Mouse (Mus musculus) liver, adult (tissue): ENCODE data around the gene Nav2.

ENCODE experiments used
- GATA4 ChIP-seq: IDR thresholded peaks from 2 replicates; pipeline ENCODE4 v1.6.1; 2014; ENCODE audit warnings: mild to moderate bottlenecking, low read length; ENCODE audit not compliant: insufficient replicate concordance

Nav2 gene

GRCm38 (mm10) chr7:48908521-48909341 lies at the start of gene Nav2:
Gene Nav2 (plus strand): TSS chr7:48908716.
- TF ChIP-seq GATA4: no peak

DNA sequence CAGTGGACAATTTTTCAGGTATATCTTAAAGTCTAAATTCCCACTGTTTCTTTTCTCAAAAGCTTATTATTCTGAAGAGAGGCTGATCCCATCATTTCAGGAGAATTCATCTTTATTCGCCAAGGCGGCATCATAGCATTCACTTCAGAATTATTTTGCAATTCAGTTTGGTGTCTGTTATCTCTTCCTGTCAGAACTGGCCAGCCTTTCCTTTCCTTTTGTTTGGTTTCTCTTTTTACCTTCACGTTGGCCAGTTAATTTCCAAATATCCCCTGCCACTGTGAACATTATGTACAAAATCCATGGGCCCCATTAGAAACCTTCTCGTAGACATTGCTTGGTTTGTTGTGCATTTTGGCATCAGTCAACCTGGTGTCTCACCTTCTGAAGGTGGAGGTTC lies 49.2 kb upstream of the Nav2 start:
- TF ChIP-seq GATA4: peak; percentile 59; the same call in 1 of the 2 replicates

GRCm38 (mm10) chr7:48860948-48861347 lies 47.6 kb upstream of the Nav2 start:
- no peak for TF ChIP-seq GATA4

GRCm38 (mm10) chr7:48861796-48862195 lies 46.7 kb upstream of the Nav2 start:
- no peak for TF ChIP-seq GATA4

DNA sequence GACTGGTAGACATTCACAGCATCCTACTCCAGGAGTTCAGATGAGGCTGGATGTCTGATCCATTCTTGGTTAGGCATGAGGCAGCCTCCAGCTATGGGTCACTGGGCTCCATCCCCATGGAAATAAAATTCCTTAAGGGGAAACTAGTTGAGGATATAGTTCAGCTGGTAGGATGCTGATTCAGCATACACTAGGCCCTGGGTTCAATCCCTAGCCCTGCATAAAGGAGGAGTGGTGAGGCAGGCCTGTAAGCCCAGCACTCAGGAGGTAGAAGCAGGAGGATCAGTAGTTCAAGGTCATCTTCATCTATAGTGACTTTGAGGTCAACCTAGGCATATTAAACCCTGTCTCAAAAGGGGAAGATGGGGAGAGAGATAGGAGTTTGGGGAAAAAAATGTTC lies 44.3 kb upstream of the Nav2 start:
- TF ChIP-seq GATA4: no peak

GRCm38 (mm10) chr7:48864671-48865458 lies 43.7 kb upstream of the Nav2 start:
- TF ChIP-seq GATA4: no peak

DNA sequence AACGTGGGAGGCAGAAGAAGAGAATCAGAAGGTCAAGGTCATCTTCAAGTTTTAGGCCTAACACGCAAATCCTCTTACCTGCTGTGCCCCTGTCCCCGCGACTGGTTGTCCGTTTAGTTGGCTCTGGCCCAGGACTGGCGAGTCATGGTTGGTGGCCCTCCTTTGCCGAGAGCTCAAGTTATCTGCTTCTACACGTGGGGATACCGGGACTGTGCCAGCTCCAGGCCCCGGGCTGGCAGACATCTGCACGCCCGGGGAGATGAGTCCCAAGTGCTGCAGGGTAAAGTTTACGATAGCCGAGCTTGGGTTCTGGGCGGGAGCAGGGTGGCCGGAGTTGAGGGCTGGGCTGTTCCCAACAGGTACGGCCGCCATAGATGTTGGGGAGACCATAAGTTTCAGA lies 40.9 kb upstream of the Nav2 start:
- TF ChIP-seq GATA4: no peak

DNA sequence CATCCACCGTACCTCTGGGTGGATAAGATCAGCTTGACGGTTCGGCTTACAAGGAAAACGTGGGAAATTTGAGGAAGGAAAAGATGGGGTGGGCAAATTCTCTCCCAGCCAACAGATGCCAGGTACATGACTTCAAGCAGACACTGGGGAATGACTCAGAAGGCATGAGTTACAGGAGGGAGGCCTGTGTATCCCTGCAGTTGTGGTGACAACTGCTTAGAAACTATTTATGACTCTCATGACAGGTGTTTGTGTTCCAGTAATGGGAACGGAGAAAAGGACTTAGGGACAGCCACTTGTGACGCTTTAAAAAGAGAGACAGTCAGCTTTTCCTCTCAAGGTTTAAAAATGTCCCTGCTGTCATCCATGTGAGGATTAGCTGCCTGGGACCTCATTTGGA lies 38.4 kb upstream of the Nav2 start:
- TF ChIP-seq GATA4: no peak

DNA sequence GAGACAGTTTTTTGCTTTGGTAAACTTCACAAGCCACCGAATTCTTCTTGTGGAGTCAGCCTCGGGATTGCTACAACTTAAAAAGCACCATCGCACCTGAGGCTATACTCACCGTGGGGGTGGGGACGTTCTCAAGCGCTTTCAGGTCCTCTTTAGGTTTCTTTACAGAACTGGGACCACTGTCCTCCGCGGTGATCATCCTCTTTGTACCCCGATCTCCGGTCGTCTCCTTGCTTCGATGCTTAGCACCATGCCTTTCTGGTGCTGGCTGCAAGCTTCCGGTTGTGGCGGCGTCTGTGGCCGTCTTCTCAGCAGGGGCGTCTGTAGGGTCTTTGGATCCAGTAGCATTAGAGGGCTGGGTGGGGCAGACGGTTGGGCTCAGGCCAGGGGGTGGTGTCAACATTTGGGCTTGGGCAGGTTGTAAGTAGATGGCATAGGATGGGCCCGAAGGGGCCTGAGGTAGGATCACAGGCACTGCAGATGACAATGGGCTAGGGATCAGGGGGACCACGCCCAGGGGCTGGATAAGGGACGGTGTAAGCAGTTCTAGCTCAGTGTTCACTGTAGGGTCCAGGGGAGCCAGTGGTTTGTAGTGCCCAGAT lies 37.8 kb upstream of the Nav2 start:
- no peak for TF ChIP-seq GATA4

- TF ChIP-seq GATA4: no peak
These were observed 37.2 kb upstream of the Nav2 start for GRCm38 (mm10) chr7:48871292-48871691.

DNA sequence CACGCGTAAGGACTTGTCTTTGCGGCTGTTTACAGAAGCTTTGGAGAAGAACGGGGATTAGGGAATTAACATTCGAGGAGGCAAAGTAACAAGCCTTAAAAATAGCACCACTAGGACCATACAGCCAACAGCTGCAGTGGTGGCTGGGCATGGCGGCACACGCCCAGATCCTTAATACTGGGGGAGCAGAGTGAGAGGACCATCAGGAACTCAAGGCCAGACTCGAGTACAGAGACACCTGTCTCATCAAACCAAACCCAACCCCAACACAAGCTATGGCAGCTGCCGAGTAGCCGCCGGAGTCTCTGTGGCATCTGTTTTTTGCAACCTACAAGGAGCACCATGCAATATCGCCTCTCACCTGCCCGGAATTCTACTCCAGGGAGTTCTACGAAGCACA lies 33.4 kb upstream of the Nav2 start:
- TF ChIP-seq GATA4: no peak

DNA sequence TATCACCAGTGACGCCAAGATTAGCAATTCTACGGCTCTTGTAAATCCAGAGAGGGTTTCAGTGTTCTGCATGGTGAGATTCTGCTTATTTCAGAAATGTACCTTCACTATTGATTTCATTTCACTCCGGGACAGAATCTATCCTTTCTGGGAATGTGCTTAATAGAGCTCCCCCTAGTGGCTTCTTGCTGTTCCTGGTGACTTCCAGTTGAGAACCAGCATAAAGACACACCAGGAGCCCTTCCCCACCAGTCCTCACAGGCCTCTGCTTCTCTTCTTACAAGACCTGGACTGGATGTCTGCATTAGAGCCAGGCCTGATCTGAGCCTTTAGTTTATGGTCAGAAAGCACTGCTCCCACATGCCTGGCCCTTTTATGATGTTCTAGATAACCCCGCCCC lies 32.0 kb upstream of the Nav2 start:
- TF ChIP-seq GATA4: no peak

- TF ChIP-seq GATA4: no peak
These were observed 30.6 kb upstream of the Nav2 start for GRCm38 (mm10) chr7:48877786-48878390.

- no peak for TF ChIP-seq GATA4
These were observed 28.9 kb upstream of the Nav2 start for GRCm38 (mm10) chr7:48879574-48879973.

- no peak for TF ChIP-seq GATA4
These were observed 27.7 kb upstream of the Nav2 start for GRCm38 (mm10) chr7:48880591-48881481.

GRCm38 (mm10) chr7:48881486-48881885 lies 27.0 kb upstream of the Nav2 start, which contains the start of gene E2f8:
Gene E2f8 (minus strand): TSS chr7:48881596.
- TF ChIP-seq GATA4: no peak
